Mouse (Mus musculus) stomach, embryonic 15.5 days (tissue): Measurements from ENCODE around the gene Acnat1. TPM values are rescaled to one million over a fixed set of nuclear protein-coding genes. Genes with fewer than 3 reads are reported as not detected.
A peak's percentile ranks its signal among the peaks of the same experiment; 100 is the strongest.
"Not testable (repeated sequence)": the region's sequence is repeated elsewhere in the genome, so short reads cannot be mapped to it uniquely, and the experiment has no call there.

Source experiments
- ATAC-seq: fragments of 200-750 bp; cut with Nextera tagmentation; 2 replicates; pipeline ENCODE4 v1.8.0; 2017; ENCODE audit warnings: low read depth, moderate number of reproducible peaks, moderate TSS enrichment; ENCODE audit not compliant: insufficient read depth, low FRiP score
- H3K27ac ChIP-seq: fragments of 300-500 bp; sonication (generic); 2 replicates; pipeline ENCODE4 v1.5.1; 2015; ENCODE audit warnings: mild to moderate bottlenecking, inconsistent platforms
- H3K27me3 ChIP-seq: fragments of 300-500 bp; sonication (generic); replicated peaks from 2 replicates; pipeline ENCODE4 v1.6.1; 2015; ENCODE audit warnings: inconsistent platforms
- H3K36me3 ChIP-seq: fragments of 300-500 bp; sonication (generic); 2 replicates; pipeline ENCODE4 v1.6.1; 2015; ENCODE audit warnings: inconsistent platforms
- H3K4me1 ChIP-seq: fragments of 300-500 bp; sonication (generic); 2 replicates; pipeline ENCODE4 v1.6.1; 2015; ENCODE audit warnings: inconsistent platforms
- H3K4me2 ChIP-seq: fragments of 300-500 bp; sonication (generic); 2 replicates; pipeline ENCODE4 v1.6.1; 2015; ENCODE audit warnings: mild to moderate bottlenecking, inconsistent platforms
- H3K4me3 ChIP-seq: fragments of 300-500 bp; sonication (generic); replicated peaks from 2 replicates; pipeline ENCODE4 v1.5.1; 2015; ENCODE audit warnings: inconsistent platforms
- H3K9ac ChIP-seq: fragments of 300-500 bp; sonication (generic); 2 replicates; pipeline ENCODE4 v1.6.1; 2015; ENCODE audit warnings: inconsistent platforms
- H3K9me3 ChIP-seq: fragments of 300-500 bp; sonication (generic); 2 replicates; pipeline ENCODE4 v1.6.1; 2016; ENCODE audit warnings: inconsistent platforms
- WGBS: fragments of 180-500 bp; shearing (Covaris S2); methylation state at CpG from one replicate; pipeline ENCODE4 v1.1.7; 2015; 5-methylcytosine and 5-hydroxymethylcytosine counted together
- polyA plus RNA-seq: library from polyadenylated mRNA; unstranded; fragments of >200 nt; fragmentation: Nextera tagmentation; extraction: Ambion mirVana; gene quantifications from 2 replicates; pipeline ENCODE4 v1.2.1, GENCODE M21; 2015

Acnat1 gene
- polyA plus RNA-seq, 1 experiment from 2014 or later = 1.7 TPM

GRCm38 (mm10) chr4:49485934-49486650, 12.4 kb upstream of the Acnat1 start:
- H3K9me3 ChIP-seq, H3K4me1 ChIP-seq, H3K27me3 ChIP-seq, H3K4me3 ChIP-seq, H3K9ac ChIP-seq, H3K36me3 ChIP-seq, H3K4me2 ChIP-seq, H3K27ac ChIP-seq, ATAC-seq: not testable (repeated sequence)
- WGBS = 79% methylated on average over 3 of the region's 3 CpGs

- Histone ChIP-seq H3K36me3 (no peaks in the 10 kb centered on the region), H3K4me2 (no peak overlapping the region), H3K27me3 (no peaks in the 10 kb centered on the region), H3K27ac (no peak overlapping the region), H3K4me1 (no peaks in the 10 kb centered on the region), H3K9me3 (no peaks in the 10 kb centered on the region), H3K9ac (no peak overlapping the region), H3K4me3 (no peak overlapping the region)
- ATAC-seq = peak; percentile 70; the same call in 1 of the 2 replicates
These were observed 11.7 kb upstream of the Acnat1 start for GRCm38 (mm10) chr4:49485442-49485841.

GRCm38 (mm10) chr4:49480896-49481295, 7.2 kb upstream of the Acnat1 start:
- no peaks in the 10 kb centered on the region for H3K27me3 ChIP-seq

GRCm38 (mm10) chr4:49480104-49480760, 6.5 kb upstream of the Acnat1 start:
- WGBS = 13% methylated on average over 21 of the region's 21 CpGs
- Histone ChIP-seq H3K9me3 (no peaks in the 10 kb centered on the region), H3K4me1 (0 out of 2 replicates have a peak, but pooled peaks cover 5% of the 10 kb centered on the region), H3K27ac (peak overlapping the region; percentile 78), H3K27me3 (no peaks in the 10 kb centered on the region), H3K9ac (no peak overlapping the region), H3K4me3 (peak overlapping the region; percentile 35), H3K4me2 (peak overlapping the region; percentile 45), H3K36me3 (no peaks in the 10 kb centered on the region)
- ATAC-seq = peak; percentile 62; the same call in 1 of the 2 replicates

More at GRCm38 (mm10) chr4:49480896-49481295, 7.2 kb upstream of the Acnat1 start:
- Histone ChIP-seq H3K4me3 (peak overlapping the region; percentile 35), H3K27ac (peak overlapping the region; percentile 78), H3K4me1 (0 out of 2 replicates have a peak, but pooled peaks cover 5% of the 10 kb centered on the region), H3K4me2 (peak overlapping the region; percentile 45), H3K9me3 (no peaks in the 10 kb centered on the region), H3K36me3 (no peaks in the 10 kb centered on the region), H3K9ac (no peak overlapping the region)
- peak; percentile 76 for ATAC-seq
- 37% methylated on average over 3 of the region's 3 CpGs for WGBS

GRCm38 (mm10) chr4:49479035-49479434, 5.3 kb upstream of the Acnat1 start:
- not testable (repeated sequence) for H3K27me3 ChIP-seq, H3K4me3 ChIP-seq, H3K9me3 ChIP-seq, H3K4me1 ChIP-seq, H3K36me3 ChIP-seq, H3K9ac ChIP-seq, ATAC-seq
- Histone ChIP-seq H3K27ac (peak overlapping the region; percentile 51; the same call in 1 of the 2 replicates), H3K4me2 (peak overlapping the region; percentile 21; the same call in 1 of the 2 replicates)
- 24% methylated on average over 2 of the region's 2 CpGs for WGBS

GRCm38 (mm10) chr4:49478118-49478877, 4.6 kb upstream of the Acnat1 start:
- no peaks in the 10 kb centered on the region for H3K27me3 ChIP-seq
- WGBS = 20% methylated on average over 19 of the region's 19 CpGs
- peak overlapping the region; percentile 44 for H3K27ac ChIP-seq
- no peaks in the 10 kb centered on the region for H3K9me3 ChIP-seq
- no peak overlapping the region for H3K9ac ChIP-seq
- H3K4me3 ChIP-seq = peak overlapping the region; percentile 31
- no peaks in the 10 kb centered on the region for H3K36me3 ChIP-seq
- 0 out of 2 replicates have a peak, but pooled peaks cover 5% of the 10 kb centered on the region for H3K4me1 ChIP-seq
- peak; percentile 73 for ATAC-seq
- H3K4me2 ChIP-seq = peak overlapping the region; percentile 53

- H3K4me2 ChIP-seq = no peak overlapping the region
- H3K27me3 ChIP-seq = no peaks in the 10 kb centered on the region
- H3K27ac ChIP-seq = no peak overlapping the region
- no peak overlapping the region for H3K9ac ChIP-seq
- no peaks in the 10 kb centered on the region for H3K36me3 ChIP-seq
- peak; percentile 29; the same call in 1 of the 2 replicates for ATAC-seq
- H3K4me1 ChIP-seq = 0 out of 2 replicates have a peak, but pooled peaks cover 5% of the 10 kb centered on the region
- H3K9me3 ChIP-seq = no peaks in the 10 kb centered on the region
- no peak overlapping the region for H3K4me3 ChIP-seq
These were observed 871 bp upstream of the Acnat1 start for GRCm38 (mm10) chr4:49474583-49474982.

- no peak for ATAC-seq
- no peaks in the 10 kb centered on the region for H3K36me3 ChIP-seq
- H3K4me2 ChIP-seq = no peak overlapping the region
- no peak overlapping the region for H3K9ac ChIP-seq
- no peaks in the 10 kb centered on the region for H3K9me3 ChIP-seq
- no peaks in the 10 kb centered on the region for H3K4me1 ChIP-seq
- WGBS = 77% methylated on average over 3 of the region's 3 CpGs
- no peak overlapping the region for H3K27ac ChIP-seq
- H3K4me3 ChIP-seq = no peak overlapping the region
- no peaks in the 10 kb centered on the region for H3K27me3 ChIP-seq
These were observed 4.1 kb downstream of the Acnat1 start for GRCm38 (mm10) chr4:49469435-49470151.

- Histone ChIP-seq H3K27ac (no peak overlapping the region), H3K9me3 (no peaks in the 10 kb centered on the region), H3K4me2 (no peak overlapping the region), H3K4me1 (no peaks in the 10 kb centered on the region), H3K27me3 (no peaks in the 10 kb centered on the region), H3K4me3 (no peak overlapping the region), H3K36me3 (no peaks in the 10 kb centered on the region), H3K9ac (no peak overlapping the region)
- 89% methylated on average over 6 of the region's 6 CpGs for WGBS
- no peak for ATAC-seq
These were observed 6.4 kb downstream of the Acnat1 start for GRCm38 (mm10) chr4:49467360-49467759.

- ATAC-seq = no peak
These were observed 17.5 kb downstream of the Acnat1 start for GRCm38 (mm10) chr4:49456171-49456570.

GRCm38 (mm10) chr4:49451848-49452551, 21.7 kb downstream of the Acnat1 start:
- WGBS = 49% methylated on average over 1 of the region's 1 CpGs
- no peak; the same call in 1 of the 2 replicates for ATAC-seq

More at GRCm38 (mm10) chr4:49456171-49456570, 17.5 kb downstream of the Acnat1 start:
- H3K4me1 ChIP-seq = no peaks in the 10 kb centered on the region
- H3K9ac ChIP-seq = no peak overlapping the region
- H3K27me3 ChIP-seq = no peaks in the 10 kb centered on the region
- H3K9me3 ChIP-seq = no peaks in the 10 kb centered on the region
- no peak overlapping the region for H3K4me3 ChIP-seq
- H3K36me3 ChIP-seq = no peaks in the 10 kb centered on the region
- 65% methylated on average over 2 of the region's 2 CpGs for WGBS
- H3K4me2 ChIP-seq = no peak overlapping the region
- H3K27ac ChIP-seq = no peak overlapping the region

More at GRCm38 (mm10) chr4:49451848-49452551, 21.7 kb downstream of the Acnat1 start:
- Histone ChIP-seq H3K9me3 (no peaks in the 10 kb centered on the region), H3K27ac (no peak overlapping the region), H3K9ac (no peak overlapping the region), H3K4me1 (no peaks in the 10 kb centered on the region), H3K36me3 (no peaks in the 10 kb centered on the region), H3K27me3 (no peaks in the 10 kb centered on the region), H3K4me3 (no peak overlapping the region), H3K4me2 (no peak overlapping the region)
